Mouse (Mus musculus) lung, adult 2 months (tissue): Measurements from ENCODE around the gene Acod1.

Source experiments
- CTCF ChIP-seq: fragments of 200-500 bp; IDR thresholded peaks from 2 replicates; pipeline ENCODE4 v1.5.1; 2011; ENCODE audit warnings: mild to moderate bottlenecking, low read length, control low read depth; ENCODE audit not compliant: insufficient read depth
- POLR2A ChIP-seq: fragments of 200-500 bp; IDR thresholded peaks from 2 replicates; pipeline ENCODE4 v1.6.1; 2011; ENCODE audit warnings: low read depth, mild to moderate bottlenecking, control low read depth, low read length, borderline replicate concordance; ENCODE audit errors: extremely low read depth

- no peak for TF ChIP-seq POLR2A
- TF ChIP-seq CTCF: no peak
Measured at GRCm38 (mm10) chr14:103093236-103093635, 46.5 kb downstream of the Acod1 start.
